Mouse (Mus musculus) hematopoietic multipotent progenitor cell, adult 10-12 weeks (in vitro differentiated cells): ENCODE data around the gene Zfp280c. TPM values are rescaled to one million over a fixed set of nuclear protein-coding genes. Genes with fewer than 3 reads are reported as not detected.

Experiments
- polyA plus RNA-seq: library from polyadenylated mRNA; stranded (reverse); fragments of >175 nt; gene quantifications from 2 replicates; pipeline ENCODE4 v1.2.3, GENCODE M21; 2012; ENCODE audit warnings: low replicate concordance

Zfp280c gene
- polyA plus RNA-seq, result 0.37 and 1.2 TPM in 2 replicates

DNA sequence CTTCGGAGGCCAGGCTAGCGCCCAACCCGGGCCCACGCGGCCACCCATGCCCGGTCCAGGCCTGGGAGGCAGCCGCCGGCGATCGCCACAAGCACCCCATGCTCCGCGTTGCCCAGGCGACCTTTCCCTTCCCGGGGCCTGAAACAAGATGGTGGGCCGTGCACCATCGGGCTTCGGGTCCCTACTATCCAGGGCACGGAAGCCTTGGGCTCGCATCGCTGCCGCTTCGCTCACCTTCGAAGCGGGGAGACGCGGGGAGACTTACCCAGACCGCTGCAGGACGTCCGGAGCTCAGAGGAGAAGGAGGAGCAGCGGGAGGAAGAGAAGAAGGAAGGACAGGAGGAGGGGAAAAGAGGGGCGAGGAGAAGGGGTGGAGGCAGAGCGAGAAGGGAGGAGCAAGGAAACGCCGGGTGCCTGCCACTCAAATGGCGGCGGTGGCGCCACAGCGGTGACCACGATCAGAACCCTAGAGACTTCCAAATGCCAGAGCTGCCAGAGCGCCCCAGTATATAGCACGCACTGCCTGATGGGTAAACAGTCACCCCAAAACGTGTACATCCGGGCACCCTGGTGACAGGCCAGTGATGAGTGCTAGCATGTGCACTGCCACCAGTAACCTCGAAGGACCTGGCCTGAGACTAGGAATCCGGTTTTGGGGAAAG, at the start of gene Zfp280c:
Gene Zfp280c, minus strand, starts transcription at position 406 of the 662 bp plus-strand sequence.

GRCm38 (mm10) chrX:48623379-48624053, 29.2 kb upstream of the Zfp280c start, which contains the start of gene Slc25a14:
Gene Slc25a14 (plus strand): TSS chrX:48623413.

DNA sequence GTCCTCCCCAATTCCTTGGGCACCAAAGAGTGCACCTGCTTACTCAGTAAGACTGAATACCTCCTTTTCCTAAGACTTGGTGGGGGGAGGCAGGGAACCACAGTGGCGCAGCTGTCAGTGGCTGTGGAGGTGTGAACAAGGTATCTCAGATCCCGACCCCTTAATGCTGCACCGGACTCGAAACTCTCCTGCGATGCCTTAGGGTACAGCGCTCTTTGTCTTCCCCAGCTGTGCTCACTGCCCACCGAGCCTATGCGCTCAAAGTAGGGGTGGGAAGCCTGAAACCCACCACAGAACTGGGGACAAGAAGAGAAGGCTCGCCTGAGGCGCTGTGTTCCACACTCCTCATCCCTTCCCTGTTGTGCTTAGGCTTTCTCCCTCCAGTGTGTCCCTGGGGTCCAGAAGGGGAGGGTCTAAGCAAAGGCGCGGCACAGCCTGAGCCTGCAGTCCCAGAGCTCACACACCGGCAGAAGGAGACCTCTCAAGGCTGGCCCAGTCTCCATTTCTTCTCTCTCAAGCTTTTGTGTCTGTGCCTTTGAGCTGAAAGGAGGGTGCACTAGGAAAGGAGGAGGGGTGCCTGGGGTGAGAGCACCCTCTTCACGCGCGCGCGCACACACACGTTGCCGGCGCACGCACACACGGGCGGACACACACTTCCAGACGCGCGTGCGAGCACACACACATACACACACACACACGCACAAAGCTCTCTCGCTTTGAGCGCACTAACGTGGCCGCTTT, 75.3 kb downstream of the Zfp280c start, which contains the start of gene Rab33a:
Gene Rab33a, plus strand, starts transcription at position 478 of the 741 bp plus-strand sequence.

DNA sequence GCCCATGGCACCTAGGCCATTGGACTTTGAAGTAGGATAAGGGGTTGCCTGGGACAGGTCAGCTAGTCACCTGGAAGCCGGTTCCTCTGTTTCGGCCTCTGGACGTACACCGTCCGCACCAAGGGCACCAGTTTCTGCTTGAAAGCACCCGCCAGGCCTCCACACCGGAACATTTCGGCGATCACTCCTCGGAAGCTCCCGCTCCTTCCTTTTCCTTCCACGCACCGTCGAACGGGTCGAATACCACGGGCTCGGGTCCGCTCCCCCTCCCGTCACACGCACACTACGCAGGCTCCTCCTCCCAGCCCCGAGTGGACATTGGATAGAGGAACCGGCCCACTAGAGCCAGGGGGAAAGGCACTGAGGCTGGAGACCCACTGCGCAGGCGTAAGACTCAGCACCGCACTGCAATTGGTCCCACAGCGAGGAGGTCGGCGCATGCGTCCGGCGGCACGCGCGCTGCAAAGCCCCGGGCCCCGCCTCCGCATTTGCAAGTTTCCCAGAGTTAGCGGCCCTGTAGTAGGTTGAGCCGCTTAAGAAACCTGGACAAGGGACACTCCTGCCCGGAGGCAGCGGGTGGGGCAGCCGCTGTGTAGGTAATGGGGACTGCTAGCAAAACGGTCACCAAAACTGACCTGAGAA, 81.0 kb downstream of the Zfp280c start, which contains the start of gene Aifm1:
Gene Aifm1, minus strand, starts transcription at position 398 of the 642 bp plus-strand sequence.

Other genes starting within 250 kb of the Zfp280c start
- gene Elf4, start 131.4 kb downstream of the Zfp280c start, polyA plus RNA-seq, result 44.8 and 49.7 TPM in 2 replicates
- 1.7 and 4.1 TPM in 2 replicates for gene Aifm1, start 80.9 kb downstream of the Zfp280c start, polyA plus RNA-seq
- 0.27 and 0.43 TPM in 2 replicates for gene Rab33a, start 75.2 kb downstream of the Zfp280c start, polyA plus RNA-seq
- gene Slc25a14, start 28.9 kb upstream of the Zfp280c start, polyA plus RNA-seq, result 0.21 TPM in 1 of 2 replicates, not detected in the other
- 0.05 TPM in 1 of 2 replicates, not detected in the other for gene Gpr119, start 80.0 kb upstream of the Zfp280c start, polyA plus RNA-seq
- gene Rbmx2, start 100.5 kb upstream of the Zfp280c start, polyA plus RNA-seq, result 5.2 and 6.9 TPM in 2 replicates